Mouse (Mus musculus) megakaryocyte, adult 5-6 weeks (primary cell): ENCODE results near the gene Ncapd2. TPM values are rescaled to one million over a fixed set of nuclear protein-coding genes. Genes with fewer than 3 reads are reported as not detected.

Experiments
- total RNA-seq, 2 experiments: library from RNA; stranded (forward) in 1 of 2; stranded (reverse) in 1 of 2; fragments of 153-499, 151-499 nt in 1 of 2; fragments of 221-1000, 200-1000 nt in 1 of 2; gene quantifications; 2 replicates each; pipeline versions ENCODE4 v1.2.3 to v1.2.4; 2015 to 2017

Ncapd2 gene
- total RNA-seq, 2 experiments from 2014 or later, result 195 to 231 TPM

Other genes starting within 250 kb of the Ncapd2 start
- gene Cops7a, start 226.2 kb downstream of the Ncapd2 start, total RNA-seq (2015), result 35.4 and 37.2 TPM in 2 replicates
- 19.4 and 25.7 TPM in 2 replicates for gene Cops7a, start 226.2 kb downstream of the Ncapd2 start, total RNA-seq (2017)
- not detected in 2 replicates for gene Pianp, start 195.0 kb downstream of the Ncapd2 start, total RNA-seq (2015)
- not detected in 2 replicates for gene Pianp, start 195.0 kb downstream of the Ncapd2 start, total RNA-seq (2017)
- 67.0 and 70.0 TPM in 2 replicates for gene Zfp384, start 182.6 kb downstream of the Ncapd2 start, total RNA-seq (2015)
- gene Zfp384, start 182.6 kb downstream of the Ncapd2 start, total RNA-seq (2017), result 34.1 and 36.0 TPM in 2 replicates
- gene Ing4, start 151.9 kb downstream of the Ncapd2 start, total RNA-seq (2015), result 33.0 and 35.7 TPM in 2 replicates
- gene Ing4, start 151.9 kb downstream of the Ncapd2 start, total RNA-seq (2017), result 63.3 and 63.9 TPM in 2 replicates
- gene Acrbp, start 142.0 kb downstream of the Ncapd2 start, total RNA-seq (2015), result 9.0 and 14.2 TPM in 2 replicates
- gene Acrbp, start 142.0 kb downstream of the Ncapd2 start, total RNA-seq (2017), result 3.4 and 8.8 TPM in 2 replicates
- 25.1 and 25.5 TPM in 2 replicates for gene Lpar5, start 123.8 kb downstream of the Ncapd2 start, total RNA-seq (2015)
- gene Lpar5, start 123.8 kb downstream of the Ncapd2 start, total RNA-seq (2017), result 27.6 and 30.0 TPM in 2 replicates
- gene Chd4, start 95.7 kb downstream of the Ncapd2 start, total RNA-seq (2015), result 64.9 and 75.9 TPM in 2 replicates
- 282 and 336 TPM in 2 replicates for gene Chd4, start 95.7 kb downstream of the Ncapd2 start, total RNA-seq (2017)
- 8.5 and 12.1 TPM in 2 replicates for gene Nop2, start 59.8 kb downstream of the Ncapd2 start, total RNA-seq (2015)
- gene Nop2, start 59.8 kb downstream of the Ncapd2 start, total RNA-seq (2017), result 22.6 and 24.6 TPM in 2 replicates
- gene Iffo1, start 46.5 kb downstream of the Ncapd2 start, total RNA-seq (2015), result 18.6 and 20.1 TPM in 2 replicates
- gene Iffo1, start 46.5 kb downstream of the Ncapd2 start, total RNA-seq (2017), result 14.3 and 21.7 TPM in 2 replicates
- gene Gapdh, start 25.2 kb downstream of the Ncapd2 start, total RNA-seq (2015), result 2,892 and 2,923 TPM in 2 replicates
- gene Gapdh, start 25.2 kb downstream of the Ncapd2 start, total RNA-seq (2017), result 1,028 and 1,070 TPM in 2 replicates
- 91.9 and 106 TPM in 2 replicates for gene Mrpl51, start 100 bp upstream of the Ncapd2 start, total RNA-seq (2015)
- gene Mrpl51, start 100 bp upstream of the Ncapd2 start, total RNA-seq (2017), result 72.8 and 81.9 TPM in 2 replicates
- gene Vamp1, start 23.9 kb upstream of the Ncapd2 start, total RNA-seq (2015), result 12.6 and 13.9 TPM in 2 replicates
- 7.9 and 8.9 TPM in 2 replicates for gene Vamp1, start 23.9 kb upstream of the Ncapd2 start, total RNA-seq (2017)
- gene Tapbpl, start 40.2 kb upstream of the Ncapd2 start, total RNA-seq (2015), result 6.6 and 8.8 TPM in 2 replicates
- 19.2 and 21.2 TPM in 2 replicates for gene Tapbpl, start 40.2 kb upstream of the Ncapd2 start, total RNA-seq (2017)
- gene Cd27, start 45.3 kb upstream of the Ncapd2 start, total RNA-seq (2015), result 3.2 and 5.9 TPM in 2 replicates
- gene Cd27, start 45.3 kb upstream of the Ncapd2 start, total RNA-seq (2017), result 3.5 and 3.6 TPM in 2 replicates
- not detected in 2 replicates for gene Tuba3a, start 94.3 kb upstream of the Ncapd2 start, total RNA-seq (2015)
- gene Tuba3a, start 94.3 kb upstream of the Ncapd2 start, total RNA-seq (2017), result not detected in 2 replicates
- 30.0 and 30.6 TPM in 2 replicates for gene Ltbr, start 122.2 kb upstream of the Ncapd2 start, total RNA-seq (2015)
- 57.1 and 59.9 TPM in 2 replicates for gene Ltbr, start 122.2 kb upstream of the Ncapd2 start, total RNA-seq (2017)
- 9.0 and 9.5 TPM in 2 replicates for gene Scnn1a, start 129.0 kb upstream of the Ncapd2 start, total RNA-seq (2015)
- 0.99 and 1.6 TPM in 2 replicates for gene Scnn1a, start 129.0 kb upstream of the Ncapd2 start, total RNA-seq (2017)
- 96.4 and 101 TPM in 2 replicates for gene Tnfrsf1a, start 157.7 kb upstream of the Ncapd2 start, total RNA-seq (2015)
- 90.2 and 116 TPM in 2 replicates for gene Tnfrsf1a, start 157.7 kb upstream of the Ncapd2 start, total RNA-seq (2017)
- not detected in 2 replicates for gene Plekhg6, start 189.1 kb upstream of the Ncapd2 start, total RNA-seq (2015)
- gene Plekhg6, start 189.1 kb upstream of the Ncapd2 start, total RNA-seq (2017), result not detected in 2 replicates